In genomic region chr4:102585541-102585940, GRCm38 (mm10) we compare ENCODE assay signal across 18 mouse cellular contexts.
DNase-seq lines count a peak whose midpoint lies in the region; ATAC-seq and TF ChIP-seq lines count a peak whose summit lies in the region.
"Had no signal": no experiment of that assay in that cellular context is flagged by ENCODE, and none has a peak within 500 bp of the region (broad histone marks: within the 10 kb centered on the region; RNA-seq: fewer than 3 reads in every experiment).

No protein-coding gene starts in this region.

- peak overlapping the region; percentile 34; the same call in 1 of the 2 replicates for H3K27ac ChIP-seq in heart, embryonic 16.5 days (ENCODE audit: low read length)
- H3K27ac ChIP-seq in left cerebral cortex, adult 2 months = peak overlapping the region; percentile 74
- H3K27ac ChIP-seq in stomach, embryonic 16.5 days (ENCODE audit: low read length) = 0 out of 2 replicates have a peak overlapping the region, but pooled peaks have one; percentile 23
- H3K27ac ChIP-seq in stomach, postnatal 0 days (replicated peaks) = no peak overlapping the region
- H3K27ac ChIP-seq: embryonic facial prominence, embryonic 12.5 days; liver, embryonic 13.5 days; midbrain, embryonic 13.5 days had no signal

- no peak for TF ChIP-seq EP300 in stomach, postnatal 0 days (optimal IDR thresholded peaks at IDR 0.05)

- H3K9me3 ChIP-seq in heart, embryonic 16.5 days (replicated peaks; ENCODE audit: control insufficient read depth, low read length) = no peaks in the 10 kb centered on the region
- H3K9me3 ChIP-seq in stomach, embryonic 16.5 days (replicated peaks; ENCODE audit: control insufficient read depth, low read length) = no peaks in the 10 kb centered on the region
- H3K9me3 ChIP-seq in stomach, postnatal 0 days (ENCODE audit: control insufficient read depth, low read length) = no peaks in the 10 kb centered on the region
- H3K9me3 ChIP-seq: embryonic facial prominence, embryonic 12.5 days; liver, embryonic 13.5 days; midbrain, embryonic 13.5 days had no signal

- H3K27me3 ChIP-seq in heart, embryonic 16.5 days (ENCODE audit: control insufficient read depth, insufficient read depth, low read length) = no peaks in the 10 kb centered on the region
- no peaks in the 10 kb centered on the region for H3K27me3 ChIP-seq in stomach, embryonic 16.5 days (ENCODE audit: control insufficient read depth, insufficient read depth, low read length)
- no peaks in the 10 kb centered on the region for H3K27me3 ChIP-seq in stomach, postnatal 0 days (ENCODE audit: control insufficient read depth, insufficient read depth, low read length)
- H3K27me3 ChIP-seq: embryonic facial prominence, embryonic 12.5 days; liver, embryonic 13.5 days; midbrain, embryonic 13.5 days had no signal

- DNase-seq in heart, adult 9 months (ENCODE audit: low spot score in 2 of 2) = no peak
- peak in 1 of 2 experiments; percentile 5 for DNase-seq in left cerebral cortex, adult 2 months (ENCODE audit: extremely low spot score in 1 of 2, low spot score in 2 of 2)
- no peak for DNase-seq in left cerebral cortex, adult 9 months (ENCODE audit: low spot score in 2 of 2)
- DNase-seq in stomach, postnatal 0 days (ENCODE audit: low spot score) = no peak
- no peak for DNase-seq in thymus, postnatal 0 days (ENCODE audit: low spot score)
- DNase-seq: adrenal gland, postnatal 36 days; B cell, adult 2 months; cerebellum, adult 9-10 months; heart, postnatal 36 days; layer of hippocampus, adult 9-11 months; liver, embryonic 13.5 days; right cerebral cortex, postnatal 25 days; thymus, adult 18-20 months had no signal

- intact Hi-C loops in left cerebral cortex, adult 2 months (cut with DNase I) = loop anchor here (1.0 kb wide), 1 partner anchor 15 kb away; no protein-coding TSS in a partner anchor

- no peak overlapping the region for H3K9ac ChIP-seq in heart, embryonic 16.5 days (ENCODE audit: low read length)
- no peak overlapping the region for H3K9ac ChIP-seq in stomach, embryonic 16.5 days (ENCODE audit: low read length)
- no peak overlapping the region for H3K9ac ChIP-seq in stomach, postnatal 0 days (ENCODE audit: low read length)
- H3K9ac ChIP-seq: embryonic facial prominence, embryonic 12.5 days; liver, embryonic 13.5 days; midbrain, embryonic 13.5 days had no signal

- no peak overlapping the region for H3K4me3 ChIP-seq in heart, embryonic 16.5 days (ENCODE audit: low read length)
- H3K4me3 ChIP-seq in left cerebral cortex, adult 2 months = no peak overlapping the region
- H3K4me3 ChIP-seq in stomach, embryonic 16.5 days (replicated peaks; ENCODE audit: low read length) = no peak overlapping the region
- H3K4me3 ChIP-seq in stomach, postnatal 0 days (ENCODE audit: low read depth, low read length) = no peak overlapping the region
- H3K4me3 ChIP-seq: embryonic facial prominence, embryonic 12.5 days; liver, embryonic 13.5 days; midbrain, embryonic 13.5 days had no signal

- H3K4me1 ChIP-seq in heart, embryonic 16.5 days (ENCODE audit: control insufficient read depth, insufficient read depth, low read length) = peaks cover 33% of the 10 kb centered on the region
- H3K4me1 ChIP-seq in stomach, embryonic 16.5 days (ENCODE audit: control insufficient read depth, insufficient read depth, low read length) = peaks cover 12% of the 10 kb centered on the region
- no peaks in the 10 kb centered on the region for H3K4me1 ChIP-seq in stomach, postnatal 0 days (replicated peaks; ENCODE audit: control insufficient read depth, insufficient read depth)

- no peaks in the 10 kb centered on the region for H3K36me3 ChIP-seq in heart, embryonic 16.5 days (ENCODE audit: control insufficient read depth, insufficient read depth)
- H3K36me3 ChIP-seq in stomach, embryonic 16.5 days (ENCODE audit: control insufficient read depth, insufficient read depth, low read length) = no peaks in the 10 kb centered on the region
- no peaks in the 10 kb centered on the region for H3K36me3 ChIP-seq in stomach, postnatal 0 days (ENCODE audit: control insufficient read depth, insufficient read depth, low read length)
- H3K36me3 ChIP-seq: embryonic facial prominence, embryonic 12.5 days; liver, embryonic 13.5 days; midbrain, embryonic 13.5 days had no signal

- no peak for ATAC-seq in heart, embryonic 16.5 days (replicated peaks; ENCODE audit: extremely low read depth, insufficient read depth, low FRiP score)
- no peak for ATAC-seq in stomach, embryonic 16.5 days (ENCODE audit: insufficient read depth, low FRiP score)
- ATAC-seq in stomach, postnatal 0 days (ENCODE audit: low FRiP score, low TSS enrichment) = no peak
- ATAC-seq: hindbrain, postnatal 0 days; midbrain, embryonic 13.5 days had no signal

- H3K4me2 ChIP-seq in heart, embryonic 16.5 days (ENCODE audit: low read depth, low read length) = no peak overlapping the region
- no peak overlapping the region for H3K4me2 ChIP-seq in stomach, embryonic 16.5 days (ENCODE audit: low read depth, low read length)
- H3K4me2 ChIP-seq in stomach, postnatal 0 days (replicated peaks; ENCODE audit: low read depth) = no peak overlapping the region
- H3K4me2 ChIP-seq: embryonic facial prominence, embryonic 12.5 days; liver, embryonic 13.5 days; midbrain, embryonic 13.5 days had no signal

- TF ChIP-seq CTCF in left cerebral cortex, adult 2 months (IDR thresholded peaks at IDR 0.05) = no peak
- no peak for TF ChIP-seq CTCF in stomach, postnatal 0 days (IDR thresholded peaks at IDR 0.05; ENCODE audit: low read depth)

- WGBS in heart, embryonic 16.5 days = 59% methylated on average over 3 of the region's 4 CpGs
- 72% methylated on average over 3 of the region's 4 CpGs for WGBS in stomach, embryonic 16.5 days
- WGBS in stomach, postnatal 0 days = 77% methylated on average over 3 of the region's 4 CpGs
